Mouse (Mus musculus): ENCODE data around the gene Fhit. TPM values are rescaled to one million over a fixed set of nuclear protein-coding genes. Genes with fewer than 3 reads are reported as not detected.

Gene Fhit
- total RNA-seq, 2 experiments from 2014 or later, result 8.8 to 9.7 TPM

- ATAC-seq (replicated peaks; ENCODE audit: poor library complexity), result no peak
Observed at GRCm38 (mm10) chr14:9509678-9510077, 1652.2 kb downstream of the Fhit start.

Other genes with a start within 250 kb of the Fhit start
- gene Gm3839, start 194.7 kb upstream of the Fhit start, total RNA-seq (2015), result 1.2 and 1.6 TPM in 2 replicates
- 0.68 and 1.8 TPM in 2 replicates for gene Gm3839, start 194.7 kb upstream of the Fhit start, total RNA-seq (2017)